Mouse (Mus musculus): ENCODE results near the gene Gm4131. TPM values are rescaled to one million over a fixed set of nuclear protein-coding genes. Genes with fewer than 3 reads are reported as not detected.

Gm4131 gene
- polyA plus RNA-seq, 1 experiment, result not detected

DNA sequence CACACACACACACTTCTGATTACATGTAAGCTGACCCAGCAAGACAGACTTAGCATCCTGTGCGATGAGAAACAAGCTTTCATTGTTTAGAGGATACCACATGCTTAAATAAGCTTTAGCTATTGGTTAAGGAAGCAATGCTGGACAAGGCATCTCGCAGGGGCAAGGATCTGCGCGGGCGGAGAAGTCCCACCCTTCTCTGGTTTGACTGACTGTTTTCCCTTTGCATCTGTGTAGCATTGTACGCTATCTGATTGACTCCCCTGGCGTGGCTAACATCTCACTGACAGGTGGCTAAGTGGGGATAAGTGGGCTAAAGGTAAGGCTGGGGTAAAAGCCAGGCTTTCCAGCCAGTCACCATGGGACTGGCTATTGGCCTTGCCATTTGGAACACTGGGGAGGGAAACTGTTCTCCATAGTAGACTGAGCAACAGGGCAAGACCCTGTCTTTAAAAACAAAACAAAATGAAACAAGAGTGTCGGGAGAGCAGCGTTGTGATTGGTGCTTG lies 110.4 kb downstream of the Gm4131 start, which contains the start of gene Gucy1b2:
Gucy1b2 (minus strand) TSS at position 51 of the 509 bp plus-strand sequence.
- no peak within 1 kb of the TSS for H3K4me3 ChIP-seq (ENCODE audit: control insufficient read depth, insufficient read depth, low read length)
- H3K4me1 ChIP-seq (replicated peaks; ENCODE audit: control insufficient read depth, insufficient read depth, low read length), result no peaks in the 10 kb centered on the region
- H3K27me3 ChIP-seq (ENCODE audit: control insufficient read depth, insufficient read depth, low read length), result no peaks in the 10 kb centered on the region
- 88% methylated on average over 9 of the region's 9 CpGs for WGBS
- TF ChIP-seq CTCF (IDR thresholded peaks at IDR 0.05; ENCODE audit: borderline replicate concordance, control insufficient read depth, extremely low read depth, insufficient read depth, low read length, poor library complexity) (no peak), POLR2A (IDR thresholded peaks at IDR 0.05; ENCODE audit: control insufficient read depth, extremely low read depth, insufficient read depth, low read length, poor library complexity) (no peak)
- no peak within 1 kb of the TSS for H3K27ac ChIP-seq (ENCODE audit: control insufficient read depth, insufficient read depth, low read length)
- no peaks in the 10 kb centered on the region for H3K36me3 ChIP-seq (ENCODE audit: control insufficient read depth, insufficient read depth, low read length)
- no peak for DNase-seq

DNA sequence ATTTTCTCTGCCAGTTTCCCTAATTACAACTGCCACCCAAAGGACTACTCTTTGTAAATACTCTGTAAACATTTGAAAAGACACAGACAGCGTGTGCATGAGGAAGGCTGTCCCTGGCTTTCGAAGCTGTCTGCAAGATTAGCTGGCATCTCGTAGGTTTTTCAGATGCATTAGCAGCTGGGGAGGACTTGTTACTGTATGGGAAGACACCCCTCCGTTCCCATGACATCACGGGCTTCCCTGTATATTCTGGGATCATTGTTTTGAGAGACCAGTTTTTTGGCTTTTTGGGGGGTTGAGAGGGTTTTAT lies 111.2 kb downstream of the Gm4131 start:
- TF ChIP-seq CTCF (IDR thresholded peaks at IDR 0.05; ENCODE audit: borderline replicate concordance, control insufficient read depth, extremely low read depth, insufficient read depth, low read length, poor library complexity), result no peak
- TF ChIP-seq POLR2A (IDR thresholded peaks at IDR 0.05; ENCODE audit: control insufficient read depth, extremely low read depth, insufficient read depth, low read length, poor library complexity), result no peak
- Histone ChIP-seq H3K27ac (ENCODE audit: control insufficient read depth, insufficient read depth, low read length) (no peak overlapping the region), H3K36me3 (ENCODE audit: control insufficient read depth, insufficient read depth, low read length) (no peaks in the 10 kb centered on the region), H3K4me1 (replicated peaks; ENCODE audit: control insufficient read depth, insufficient read depth, low read length) (no peaks in the 10 kb centered on the region), H3K27me3 (ENCODE audit: control insufficient read depth, insufficient read depth, low read length) (no peaks in the 10 kb centered on the region), H3K4me3 (ENCODE audit: control insufficient read depth, insufficient read depth, low read length) (no peak overlapping the region)
- no peak for DNase-seq
- 86% methylated on average over 5 of the region's 5 CpGs for WGBS

DNA sequence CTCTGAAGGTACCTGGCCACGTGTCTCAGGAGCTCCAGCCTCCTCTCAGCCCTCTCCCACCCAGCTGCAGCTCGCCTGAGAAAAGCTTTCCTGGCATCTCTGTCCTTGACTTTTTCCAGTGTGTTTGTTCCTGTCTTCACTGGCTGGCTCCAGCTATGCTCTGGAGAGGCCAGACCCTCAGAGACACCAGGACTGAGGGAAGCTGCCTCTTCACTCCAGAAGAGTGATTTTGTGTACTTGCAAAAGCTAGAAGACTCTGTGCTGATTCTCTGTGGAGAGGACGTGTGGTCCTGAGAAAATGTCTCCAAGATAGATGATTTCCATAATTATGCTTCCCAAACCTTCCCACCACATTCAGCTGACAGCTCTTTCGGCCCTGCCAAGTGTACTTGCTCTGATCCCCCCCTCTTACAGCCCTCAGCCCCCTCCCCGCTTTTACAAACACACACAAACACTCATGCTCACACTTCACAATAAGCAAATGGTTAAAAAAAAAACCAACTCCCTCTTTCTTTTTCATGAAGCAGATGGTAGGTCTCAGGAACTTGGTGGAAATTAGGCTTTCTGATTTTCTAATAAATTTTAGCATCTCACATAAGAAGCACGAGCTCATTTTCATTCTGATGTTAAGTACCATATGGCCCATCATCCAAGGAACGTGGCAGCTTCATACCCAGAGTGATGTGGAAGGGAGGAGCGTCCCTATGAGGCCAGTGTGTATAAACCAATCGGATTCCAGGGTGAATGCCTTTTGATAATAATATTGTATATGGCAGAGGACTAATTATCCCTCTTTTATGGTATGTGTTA lies 111.8 kb downstream of the Gm4131 start:
- DNase-seq, result no peak
- Histone ChIP-seq H3K36me3 (ENCODE audit: control insufficient read depth, insufficient read depth, low read length) (no peaks in the 10 kb centered on the region), H3K4me1 (replicated peaks; ENCODE audit: control insufficient read depth, insufficient read depth, low read length) (no peaks in the 10 kb centered on the region), H3K27ac (ENCODE audit: control insufficient read depth, insufficient read depth, low read length) (no peak overlapping the region), H3K27me3 (ENCODE audit: control insufficient read depth, insufficient read depth, low read length) (no peaks in the 10 kb centered on the region), H3K4me3 (ENCODE audit: control insufficient read depth, insufficient read depth, low read length) (no peak overlapping the region)
- 87% methylated on average over 9 of the region's 9 CpGs for WGBS
- TF ChIP-seq POLR2A (IDR thresholded peaks at IDR 0.05; ENCODE audit: control insufficient read depth, extremely low read depth, insufficient read depth, low read length, poor library complexity) (no peak), CTCF (IDR thresholded peaks at IDR 0.05; ENCODE audit: borderline replicate concordance, control insufficient read depth, extremely low read depth, insufficient read depth, low read length, poor library complexity) (no peak)

DNA sequence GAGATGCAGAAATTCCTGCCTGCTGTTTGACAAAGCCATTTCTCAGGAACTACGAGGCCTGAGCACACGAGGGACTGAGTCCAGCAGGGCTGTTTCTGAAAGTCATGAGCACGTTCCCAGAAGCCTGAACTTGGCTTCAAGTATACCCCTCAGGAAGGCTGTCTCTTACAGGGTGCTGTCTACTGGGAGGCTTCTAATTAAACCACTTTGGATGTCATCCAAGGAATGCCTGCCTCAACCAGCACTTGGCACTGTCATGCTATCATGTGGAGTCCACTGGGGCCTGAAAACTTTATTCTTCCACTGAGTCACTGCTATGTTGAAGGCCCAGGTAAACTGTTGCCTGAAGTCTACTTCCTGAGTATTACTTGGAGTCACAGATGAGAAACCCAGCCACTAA lies 112.6 kb downstream of the Gm4131 start:
- no peak for TF ChIP-seq POLR2A (IDR thresholded peaks at IDR 0.05; ENCODE audit: control insufficient read depth, extremely low read depth, insufficient read depth, low read length, poor library complexity)
- TF ChIP-seq CTCF (IDR thresholded peaks at IDR 0.05; ENCODE audit: borderline replicate concordance, control insufficient read depth, extremely low read depth, insufficient read depth, low read length, poor library complexity), result no peak
- H3K36me3 ChIP-seq (ENCODE audit: control insufficient read depth, insufficient read depth, low read length), result no peaks in the 10 kb centered on the region
- no peaks in the 10 kb centered on the region for H3K27me3 ChIP-seq (ENCODE audit: control insufficient read depth, insufficient read depth, low read length)
- 92% methylated on average over 3 of the region's 3 CpGs for WGBS
- H3K4me3 ChIP-seq (ENCODE audit: control insufficient read depth, insufficient read depth, low read length), result no peak overlapping the region
- no peak for DNase-seq
- no peak overlapping the region for H3K27ac ChIP-seq (ENCODE audit: control insufficient read depth, insufficient read depth, low read length)
- no peaks in the 10 kb centered on the region for H3K4me1 ChIP-seq (replicated peaks; ENCODE audit: control insufficient read depth, insufficient read depth, low read length)

DNA sequence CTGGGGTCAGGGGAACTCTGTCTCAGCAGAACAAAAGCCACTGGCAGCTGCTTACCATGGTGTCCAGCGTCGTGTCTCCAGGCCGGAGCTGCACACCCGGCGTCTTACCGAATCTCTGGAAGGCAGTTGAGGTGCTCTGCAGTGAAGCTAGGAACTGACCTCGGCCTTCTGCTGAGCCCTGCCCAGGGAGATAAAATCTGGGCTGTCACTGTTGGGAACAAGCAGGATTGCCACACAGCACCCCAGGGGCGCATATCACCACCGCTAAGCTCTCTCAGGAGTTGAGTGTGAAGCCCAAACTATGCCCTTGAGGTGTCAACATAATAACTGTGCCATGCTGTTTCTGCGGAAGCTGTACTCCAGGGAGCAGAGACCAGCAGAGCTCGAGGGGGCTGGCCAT lies 113.4 kb downstream of the Gm4131 start:
- WGBS, result 94% methylated on average over 11 of the region's 11 CpGs
- TF ChIP-seq POLR2A (IDR thresholded peaks at IDR 0.05; ENCODE audit: control insufficient read depth, extremely low read depth, insufficient read depth, low read length, poor library complexity) (no peak), CTCF (IDR thresholded peaks at IDR 0.05; ENCODE audit: borderline replicate concordance, control insufficient read depth, extremely low read depth, insufficient read depth, low read length, poor library complexity) (no peak)

DNA sequence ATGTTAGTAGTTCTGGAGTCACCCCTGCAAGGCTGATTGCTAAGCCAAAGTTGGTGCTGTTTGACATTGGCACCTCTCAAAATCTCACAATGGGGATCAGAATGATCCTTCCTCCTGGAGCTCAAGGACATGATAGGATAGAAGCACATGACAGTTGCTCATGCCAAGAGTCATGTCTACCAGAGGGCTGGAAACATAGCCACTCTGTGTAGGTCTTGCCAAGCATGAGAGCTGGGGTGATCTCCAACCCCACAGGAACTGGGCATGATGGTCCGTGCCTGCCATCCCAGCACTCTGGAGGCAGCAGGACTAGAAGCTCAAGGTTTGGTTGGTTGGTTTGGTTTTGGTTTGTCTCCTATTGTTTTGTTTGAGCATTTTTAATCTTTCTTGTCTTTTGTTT lies 116.0 kb downstream of the Gm4131 start:
- H3K4me1 ChIP-seq (replicated peaks; ENCODE audit: control insufficient read depth, insufficient read depth, low read length), result no peaks in the 10 kb centered on the region
- no peak overlapping the region for H3K27ac ChIP-seq (ENCODE audit: control insufficient read depth, insufficient read depth, low read length)
- no peak for TF ChIP-seq POLR2A (IDR thresholded peaks at IDR 0.05; ENCODE audit: control insufficient read depth, extremely low read depth, insufficient read depth, low read length, poor library complexity)
- TF ChIP-seq CTCF (IDR thresholded peaks at IDR 0.05; ENCODE audit: borderline replicate concordance, control insufficient read depth, extremely low read depth, insufficient read depth, low read length, poor library complexity), result no peak
- no peak overlapping the region for H3K4me3 ChIP-seq (ENCODE audit: control insufficient read depth, insufficient read depth, low read length)
- WGBS, result 97% methylated on average over 1 of the region's 1 CpGs
- H3K36me3 ChIP-seq (ENCODE audit: control insufficient read depth, insufficient read depth, low read length), result no peaks in the 10 kb centered on the region
- H3K27me3 ChIP-seq (ENCODE audit: control insufficient read depth, insufficient read depth, low read length), result no peaks in the 10 kb centered on the region
- DNase-seq, result no peak

More for the DNA sequence above, 113.4 kb downstream of the Gm4131 start:
- H3K27me3 ChIP-seq (ENCODE audit: control insufficient read depth, insufficient read depth, low read length), result no peaks in the 10 kb centered on the region
- DNase-seq, result no peak
- H3K36me3 ChIP-seq (ENCODE audit: control insufficient read depth, insufficient read depth, low read length), result no peaks in the 10 kb centered on the region
- no peak overlapping the region for H3K4me3 ChIP-seq (ENCODE audit: control insufficient read depth, insufficient read depth, low read length)
- no peaks in the 10 kb centered on the region for H3K4me1 ChIP-seq (replicated peaks; ENCODE audit: control insufficient read depth, insufficient read depth, low read length)
- no peak overlapping the region for H3K27ac ChIP-seq (ENCODE audit: control insufficient read depth, insufficient read depth, low read length)
